Mouse (Mus musculus) midbrain, embryonic 11.5 days (tissue): ENCODE measurements around the gene Dcaf6. TPM values are rescaled to one million over a fixed set of nuclear protein-coding genes. Genes with fewer than 3 reads are reported as not detected.
A peak's percentile ranks its signal among the peaks of the same experiment; 100 is the strongest.

ENCODE experiments used
- ATAC-seq: fragments of 200-750 bp; cut with Nextera tagmentation; 2 replicates; pipeline ENCODE4 v1.8.0; 2017; ENCODE audit warnings: moderate TSS enrichment, moderate library complexity; ENCODE audit not compliant: low FRiP score
- DNase-seq: peaks from one replicate; pipeline ENCODE4 v3.0.0; 2015; ENCODE audit warnings: low spot score; ENCODE audit errors: missing footprints
- H3K27ac ChIP-seq: fragments of 300-500 bp; sonication (generic); 2 replicates; pipeline ENCODE4 v1.5.1; 2014; ENCODE audit warnings: low read depth, low read length
- H3K27me3 ChIP-seq: fragments of 300-500 bp; sonication (generic); 2 replicates; pipeline ENCODE4 v1.6.1; 2014; ENCODE audit warnings: mild to moderate bottlenecking, low read length, moderate library complexity, mixed read lengths; ENCODE audit not compliant: control insufficient read depth, insufficient read depth
- H3K36me3 ChIP-seq: fragments of 300-500 bp; sonication (generic); 2 replicates; pipeline ENCODE4 v1.6.1; 2014; ENCODE audit warnings: mild to moderate bottlenecking, low read length, moderate library complexity, mixed read lengths; ENCODE audit not compliant: control insufficient read depth, insufficient read depth
- H3K4me1 ChIP-seq: fragments of 300-500 bp; sonication (generic); 2 replicates; pipeline ENCODE4 v1.6.1; 2014; ENCODE audit warnings: low read length; ENCODE audit not compliant: control insufficient read depth, insufficient read depth
- H3K4me2 ChIP-seq: fragments of 300-500 bp; sonication (generic); 2 replicates; pipeline ENCODE4 v1.6.1; 2014; ENCODE audit warnings: mild to moderate bottlenecking, moderate library complexity
- H3K4me3 ChIP-seq: fragments of 300-500 bp; sonication (generic); 2 replicates; pipeline ENCODE4 v1.5.1; 2014; ENCODE audit warnings: low read depth, low read length
- H3K9ac ChIP-seq: fragments of 300-500 bp; sonication (generic); 2 replicates; pipeline ENCODE4 v1.6.1; 2014; ENCODE audit warnings: low read length
- H3K9me3 ChIP-seq: fragments of 300-500 bp; sonication (generic); 2 replicates; pipeline ENCODE4 v1.6.1; 2016; ENCODE audit warnings: low read length; ENCODE audit not compliant: control insufficient read depth
- WGBS: fragments of 180-500 bp; shearing (Covaris S2); extraction: QIAGEN DNeasy Blood & Tissue Kit; methylation state at CpG from one replicate; pipeline ENCODE4 v1.1.7; 2014; 5-methylcytosine and 5-hydroxymethylcytosine counted together
- polyA plus RNA-seq: library from polyadenylated mRNA; unstranded; fragments of >200 nt; fragmentation: Nextera tagmentation; extraction: Ambion mirVana; gene quantifications from 2 replicates; pipeline ENCODE4 v1.2.1, GENCODE M21; 2014

Gene Dcaf6
- polyA plus RNA-seq, 1 experiment from 2014 or later, result 9.8 TPM

DNA sequence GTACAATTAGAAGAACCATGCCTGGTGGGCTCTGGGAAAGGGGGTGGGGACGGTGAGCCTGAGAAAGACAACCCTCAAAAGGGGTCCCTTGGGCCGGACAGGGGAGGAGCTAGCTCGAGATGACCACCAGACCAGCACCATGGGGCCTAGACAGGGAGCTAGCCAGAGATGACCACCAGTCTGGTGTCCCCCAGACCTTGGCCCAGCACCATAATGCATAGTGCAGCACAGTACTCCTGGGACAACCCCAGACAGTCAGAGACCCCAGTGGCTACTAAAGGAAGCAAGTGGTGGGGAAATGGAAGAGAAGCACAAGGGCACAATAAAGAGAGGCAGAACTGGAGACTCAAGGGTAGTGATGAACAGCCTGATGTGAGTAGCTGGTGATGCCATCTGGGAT lies 19.5 kb downstream of the Dcaf6 start:
- Histone ChIP-seq H3K4me2 (no peak overlapping the region), H3K36me3 (no peaks in the 10 kb centered on the region), H3K27me3 (no peaks in the 10 kb centered on the region), H3K4me1 (no peaks in the 10 kb centered on the region), H3K4me3 (no peak overlapping the region), H3K27ac (no peak overlapping the region), H3K9ac (no peak overlapping the region), H3K9me3 (no peaks in the 10 kb centered on the region)
- WGBS, result 74% methylated on average over 3 of the region's 3 CpGs
- ATAC-seq, result no peak
- DNase-seq, result no peak

- 89% methylated on average over 1 of the region's 1 CpGs for WGBS
Observed at GRCm38 (mm10) chr1:165438289-165439021, 21.8 kb downstream of the Dcaf6 start.

DNA sequence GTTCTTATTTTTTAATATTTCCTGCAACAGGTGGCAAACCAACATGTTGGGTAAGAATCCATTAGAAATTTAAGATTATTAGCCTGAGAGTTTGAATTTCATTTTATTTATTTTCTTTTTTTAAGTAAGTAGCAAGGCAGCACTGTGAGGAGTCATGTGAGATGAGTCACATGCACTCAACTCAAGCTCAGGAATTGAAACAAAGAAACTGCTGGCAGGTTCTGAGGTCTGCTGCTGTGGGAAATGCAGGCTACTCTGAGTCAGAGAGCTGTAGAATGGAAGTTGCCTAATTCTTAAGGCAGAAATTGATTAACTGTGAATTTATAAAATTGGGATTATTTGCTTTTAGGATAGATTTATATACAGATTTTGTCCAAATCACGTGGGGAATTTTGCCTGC lies 27.4 kb downstream of the Dcaf6 start:
- Histone ChIP-seq H3K4me2 (no peak overlapping the region), H3K9ac (no peak overlapping the region), H3K4me1 (no peaks in the 10 kb centered on the region), H3K9me3 (no peaks in the 10 kb centered on the region), H3K4me3 (no peak overlapping the region), H3K36me3 (no peaks in the 10 kb centered on the region), H3K27ac (no peak overlapping the region), H3K27me3 (no peaks in the 10 kb centered on the region)
- 86% methylated on average over 1 of the region's 1 CpGs for WGBS
- ATAC-seq (no peak), DNase-seq (no peak)

More at GRCm38 (mm10) chr1:165438289-165439021, 21.8 kb downstream of the Dcaf6 start:
- Histone ChIP-seq H3K9ac (no peak overlapping the region), H3K27me3 (no peaks in the 10 kb centered on the region), H3K4me3 (no peak overlapping the region), H3K36me3 (no peaks in the 10 kb centered on the region), H3K4me2 (no peak overlapping the region), H3K27ac (no peak overlapping the region), H3K4me1 (no peaks in the 10 kb centered on the region), H3K9me3 (no peaks in the 10 kb centered on the region)
- ATAC-seq (no peak), DNase-seq (no peak)

DNA sequence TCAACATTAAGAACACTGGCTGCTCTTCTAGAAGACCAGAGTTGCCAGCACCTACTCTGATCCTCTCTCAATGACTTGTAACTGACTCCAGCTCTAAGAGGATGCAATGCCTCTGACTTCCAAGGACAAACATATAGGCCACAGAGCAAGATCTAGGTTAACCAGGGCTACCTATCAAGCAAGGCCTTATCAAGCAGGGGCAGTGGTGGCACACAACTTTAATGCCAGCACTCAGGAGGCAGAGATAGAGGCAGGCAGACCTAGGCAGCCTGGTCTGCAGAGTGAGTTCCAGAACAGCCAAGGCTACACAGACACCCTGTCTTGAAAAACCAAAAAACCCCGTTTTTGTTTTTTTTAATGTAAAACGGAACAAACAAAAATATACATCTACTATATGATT lies 34.0 kb downstream of the Dcaf6 start:
- Histone ChIP-seq H3K9ac (no peak overlapping the region), H3K4me3 (no peak overlapping the region), H3K4me2 (no peak overlapping the region), H3K27me3 (no peaks in the 10 kb centered on the region), H3K4me1 (no peaks in the 10 kb centered on the region), H3K27ac (no peak overlapping the region), H3K9me3 (no peaks in the 10 kb centered on the region), H3K36me3 (no peaks in the 10 kb centered on the region)
- DNase-seq (no peak), ATAC-seq (no peak)
- 93% methylated on average over 2 of the region's 2 CpGs for WGBS

- H3K4me2 ChIP-seq, result no peak overlapping the region
- WGBS, result 79% methylated on average over 7 of the region's 7 CpGs
- H3K9me3 ChIP-seq, result no peaks in the 10 kb centered on the region
- ATAC-seq (no peak), DNase-seq (no peak)
- H3K36me3 ChIP-seq, result no peaks in the 10 kb centered on the region
- H3K4me1 ChIP-seq, result no peaks in the 10 kb centered on the region
- H3K9ac ChIP-seq, result no peak overlapping the region
- no peaks in the 10 kb centered on the region for H3K27me3 ChIP-seq
- no peak overlapping the region for H3K27ac ChIP-seq
- H3K4me3 ChIP-seq, result no peak overlapping the region
Observed at GRCm38 (mm10) chr1:165421357-165421915, 38.8 kb downstream of the Dcaf6 start.

GRCm38 (mm10) chr1:165396401-165396805 lies 63.9 kb downstream of the Dcaf6 start:
- 93% methylated on average over 2 of the region's 2 CpGs for WGBS
- no peaks in the 10 kb centered on the region for H3K4me1 ChIP-seq
- no peaks in the 10 kb centered on the region for H3K9me3 ChIP-seq
- H3K36me3 ChIP-seq, result no peaks in the 10 kb centered on the region
- no peak overlapping the region for H3K9ac ChIP-seq
- peak; percentile 78 for DNase-seq
- H3K4me2 ChIP-seq, result no peak overlapping the region
- no peak overlapping the region for H3K27ac ChIP-seq
- H3K4me3 ChIP-seq, result no peak overlapping the region
- ATAC-seq, result no peak
- H3K27me3 ChIP-seq, result no peaks in the 10 kb centered on the region

DNA sequence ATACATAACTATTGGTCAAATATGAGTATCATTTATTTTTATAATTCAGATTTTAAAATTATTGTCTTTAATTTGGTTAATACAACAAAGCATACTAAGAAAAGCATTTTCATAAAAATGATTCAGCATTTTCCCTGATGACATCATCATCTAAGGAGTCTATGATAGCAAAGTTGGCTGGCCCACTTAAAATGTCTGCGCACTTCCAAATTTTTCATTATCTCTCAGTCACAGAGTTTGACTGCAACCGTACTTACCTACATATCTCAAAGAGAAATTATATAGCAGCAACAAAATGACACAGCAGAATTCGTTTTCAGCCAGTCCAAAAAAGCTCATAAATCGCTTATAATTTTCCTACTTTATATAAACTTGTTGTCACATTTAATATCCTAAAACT lies 64.3 kb downstream of the Dcaf6 start:
- no peak overlapping the region for H3K4me3 ChIP-seq
- no peak for ATAC-seq
- DNase-seq, result no peak
- H3K27me3 ChIP-seq, result no peaks in the 10 kb centered on the region
- H3K4me1 ChIP-seq, result no peaks in the 10 kb centered on the region
- 92% methylated on average over 4 of the region's 4 CpGs for WGBS
- no peaks in the 10 kb centered on the region for H3K36me3 ChIP-seq
- no peaks in the 10 kb centered on the region for H3K9me3 ChIP-seq
- H3K4me2 ChIP-seq, result no peak overlapping the region
- no peak overlapping the region for H3K27ac ChIP-seq
- H3K9ac ChIP-seq, result no peak overlapping the region

GRCm38 (mm10) chr1:165394836-165395235 lies 65.4 kb downstream of the Dcaf6 start:
- H3K27ac ChIP-seq, result no peak overlapping the region
- no peaks in the 10 kb centered on the region for H3K9me3 ChIP-seq
- 74% methylated on average over 3 of the region's 3 CpGs for WGBS
- DNase-seq (no peak), ATAC-seq (no peak)
- no peaks in the 10 kb centered on the region for H3K36me3 ChIP-seq
- no peaks in the 10 kb centered on the region for H3K4me1 ChIP-seq
- H3K9ac ChIP-seq, result no peak overlapping the region
- H3K4me2 ChIP-seq, result no peak overlapping the region
- H3K4me3 ChIP-seq, result no peak overlapping the region
- no peaks in the 10 kb centered on the region for H3K27me3 ChIP-seq

GRCm38 (mm10) chr1:165393033-165393432 lies 67.2 kb downstream of the Dcaf6 start:
- ATAC-seq, result no peak
- 90% methylated on average over 1 of the region's 1 CpGs for WGBS
- Histone ChIP-seq H3K4me1 (no peaks in the 10 kb centered on the region), H3K27me3 (no peaks in the 10 kb centered on the region), H3K9me3 (no peaks in the 10 kb centered on the region), H3K4me2 (no peak overlapping the region), H3K27ac (no peak overlapping the region), H3K36me3 (no peaks in the 10 kb centered on the region), H3K9ac (no peak overlapping the region), H3K4me3 (no peak overlapping the region)
- DNase-seq, result no peak
